Mouse (Mus musculus): ENCODE measurements around the gene Oxsr1.
A peak's percentile ranks its signal among the peaks of the same experiment; 100 is the strongest.
"Not testable (repeated sequence)": the region's sequence is repeated elsewhere in the genome, so short reads cannot be mapped to it uniquely, and the experiment has no call there.

The Oxsr1 gene

DNA sequence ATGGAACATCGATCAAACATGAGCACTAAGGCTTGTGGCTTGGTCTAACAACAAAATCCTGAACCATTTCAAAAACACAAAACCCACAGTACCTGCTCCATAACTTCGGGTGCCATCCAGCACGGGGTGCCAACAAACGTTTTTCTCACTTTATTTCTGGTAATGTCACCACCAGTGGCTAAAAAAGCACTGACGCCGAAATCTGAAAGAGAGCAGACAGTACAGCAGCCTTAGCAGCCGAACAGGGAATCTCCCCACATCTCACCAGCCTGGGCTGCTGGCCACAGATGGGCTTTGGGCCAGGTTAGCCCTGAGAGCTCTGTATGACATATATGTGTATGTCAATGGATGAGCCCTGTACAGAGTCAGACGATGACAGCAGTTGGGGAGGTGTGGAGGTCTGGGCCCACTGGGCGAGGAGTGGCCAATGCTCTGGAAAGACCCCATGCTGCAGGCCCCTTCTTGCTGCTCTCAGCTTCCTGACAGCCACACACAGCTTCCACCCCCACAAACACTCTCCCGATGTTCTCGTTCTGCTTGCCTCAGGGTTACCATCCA lies 53.6 kb downstream of the Oxsr1 start:
- no peak for DNase-seq

DNA sequence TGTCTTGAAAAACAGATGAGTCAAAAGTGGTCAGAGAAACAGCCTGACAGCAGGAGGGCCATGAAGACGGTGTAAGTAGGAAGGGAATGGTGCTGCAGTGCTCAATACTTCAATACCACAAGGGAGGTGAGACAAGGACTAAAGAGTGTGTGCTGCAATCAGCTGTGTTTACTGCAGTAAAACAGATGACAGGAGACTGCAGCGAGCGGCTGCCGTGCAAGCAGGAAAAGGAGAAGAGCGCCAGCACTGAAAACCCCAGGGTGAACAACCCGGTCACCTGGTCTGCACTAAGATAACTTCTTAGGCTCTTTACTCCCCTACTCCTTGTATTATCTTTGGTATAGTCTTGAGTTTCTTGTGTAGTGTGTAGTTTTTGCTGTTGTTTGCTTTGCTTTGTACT lies 54.1 kb downstream of the Oxsr1 start:
- DNase-seq = no peak

DNA sequence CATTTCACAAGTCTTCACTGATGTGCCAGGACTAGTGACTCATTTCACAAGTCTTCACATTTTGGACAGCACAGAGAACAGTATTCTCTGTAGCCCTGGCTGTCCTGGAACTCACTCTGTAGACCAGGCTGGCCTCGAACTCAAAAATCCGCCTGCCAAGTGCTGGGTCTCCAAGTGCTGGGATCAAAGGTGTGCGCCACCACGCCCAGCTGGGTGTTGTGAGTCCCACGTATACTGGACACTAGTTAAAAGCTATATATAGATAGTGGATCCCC lies 56.2 kb downstream of the Oxsr1 start:
- DNase-seq = not testable (repeated sequence)

DNA sequence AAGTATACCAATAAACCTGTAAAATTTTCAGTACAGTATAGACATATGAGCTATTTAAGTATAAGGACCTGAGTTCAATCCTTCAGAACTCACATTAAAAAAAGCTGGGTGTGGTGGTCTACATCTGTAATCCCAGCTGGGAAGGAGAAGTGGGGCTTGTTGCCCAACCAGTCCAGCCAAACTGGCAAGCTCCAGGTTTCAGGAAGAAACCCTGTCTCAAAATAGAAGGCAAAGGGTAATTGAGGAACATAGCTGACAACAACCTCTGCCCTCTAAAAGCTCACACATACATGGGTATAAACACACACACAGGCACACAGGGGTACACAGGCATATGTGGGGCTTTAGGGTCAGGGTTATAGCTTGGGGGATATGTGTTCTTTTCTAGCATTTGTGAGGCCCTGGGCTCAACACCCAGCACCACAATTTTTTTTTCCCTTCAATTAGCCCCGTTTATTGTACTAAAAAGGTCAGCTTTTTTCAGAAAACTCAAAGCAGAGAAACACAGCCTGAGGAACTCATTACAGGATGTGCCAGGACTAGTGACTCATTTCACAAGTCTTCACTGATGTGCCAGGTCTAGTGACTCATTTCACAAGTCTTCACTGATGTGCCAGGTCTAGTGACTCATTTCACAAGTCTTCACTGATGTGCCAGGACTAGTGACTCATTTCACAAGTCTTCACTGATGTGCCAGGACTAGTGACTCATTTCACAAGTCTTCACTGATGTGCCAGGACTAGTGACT lies 56.7 kb downstream of the Oxsr1 start:
- peak; percentile 33 for DNase-seq

GRCm38 (mm10) chr9:119263067-119263466 lies 59.2 kb downstream of the Oxsr1 start:
- DNase-seq = no peak

- no peak for DNase-seq
Measured at GRCm38 (mm10) chr9:119260825-119261224, 61.4 kb downstream of the Oxsr1 start.

DNA sequence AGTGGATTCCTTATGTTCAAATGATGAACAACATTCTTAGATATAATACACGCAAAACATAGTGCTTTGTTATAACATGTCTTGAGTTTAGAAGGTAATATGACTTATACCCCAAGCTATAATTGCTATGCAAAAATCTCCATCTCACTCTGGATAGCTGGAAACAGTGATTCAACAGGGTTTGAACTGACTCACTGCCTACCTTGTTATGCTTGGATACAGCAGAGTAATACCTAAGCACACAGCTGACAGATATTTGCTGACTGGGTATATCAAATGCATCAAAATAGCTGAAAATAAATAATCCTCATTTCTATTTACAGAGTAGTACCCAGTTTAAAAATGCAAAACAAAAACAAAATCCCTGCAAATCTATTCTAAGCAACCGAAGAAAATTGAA lies 63.4 kb downstream of the Oxsr1 start:
- no peak for DNase-seq

DNA sequence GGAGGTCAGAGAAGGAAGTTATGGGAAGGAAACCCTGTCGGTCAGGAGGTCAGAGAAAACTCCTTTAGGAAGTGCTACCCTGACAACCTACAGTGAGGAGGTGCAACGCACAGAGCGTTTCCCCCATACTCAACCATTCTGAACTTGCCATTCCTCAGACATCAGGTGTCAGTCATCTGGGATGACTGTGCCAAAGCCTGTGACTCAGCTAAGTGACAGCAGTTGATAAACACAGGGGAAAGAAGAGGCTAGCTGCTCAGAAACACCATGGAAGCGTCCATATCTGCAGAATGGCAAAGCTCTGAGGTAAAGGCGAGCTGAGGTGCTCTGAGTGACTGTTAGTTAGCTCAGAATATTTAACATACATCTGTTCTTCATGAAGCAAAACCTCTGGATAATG lies 64.1 kb downstream of the Oxsr1 start:
- no peak for DNase-seq

DNA sequence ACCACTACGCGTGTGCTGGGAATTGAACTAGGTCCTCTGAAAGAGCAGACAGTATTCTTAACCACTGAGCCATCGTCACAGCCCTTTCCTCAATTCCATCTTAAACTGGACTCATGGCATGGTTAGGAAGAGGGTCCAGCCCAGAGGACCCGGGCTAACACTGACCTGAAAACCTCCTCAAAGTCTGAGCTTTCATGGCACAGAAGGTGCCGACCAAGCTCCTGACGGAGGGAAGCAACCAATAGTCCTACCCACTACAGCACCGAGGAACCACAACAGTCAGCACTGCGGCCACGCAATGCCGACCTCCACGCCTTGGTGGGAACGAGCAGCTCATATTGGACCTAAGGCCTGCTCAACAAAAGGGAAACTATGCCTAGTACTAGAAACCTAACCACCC lies 66.1 kb downstream of the Oxsr1 start:
- DNase-seq = no peak

DNA sequence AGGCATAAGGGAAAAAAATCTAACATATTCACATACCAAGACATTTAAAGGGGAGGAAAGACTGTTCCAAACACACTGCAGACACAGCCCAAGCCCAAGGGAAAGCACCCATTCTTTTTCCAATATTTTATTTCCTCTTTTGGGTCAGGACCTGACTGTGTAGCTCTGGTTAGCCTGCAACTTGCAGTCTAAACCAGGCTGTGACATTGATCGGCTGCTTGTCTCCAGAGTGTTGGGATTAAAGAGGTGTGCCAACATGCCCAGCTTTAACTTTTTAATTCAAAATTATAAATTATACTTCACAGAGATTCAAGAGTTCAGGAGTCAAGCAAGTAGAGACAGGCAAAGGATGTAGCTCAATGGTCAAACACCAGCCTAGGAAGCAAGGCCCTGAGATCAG lies 67.1 kb downstream of the Oxsr1 start:
- DNase-seq = no peak

GRCm38 (mm10) chr9:119254187-119254586 lies 68.0 kb downstream of the Oxsr1 start:
- DNase-seq = no peak

DNA sequence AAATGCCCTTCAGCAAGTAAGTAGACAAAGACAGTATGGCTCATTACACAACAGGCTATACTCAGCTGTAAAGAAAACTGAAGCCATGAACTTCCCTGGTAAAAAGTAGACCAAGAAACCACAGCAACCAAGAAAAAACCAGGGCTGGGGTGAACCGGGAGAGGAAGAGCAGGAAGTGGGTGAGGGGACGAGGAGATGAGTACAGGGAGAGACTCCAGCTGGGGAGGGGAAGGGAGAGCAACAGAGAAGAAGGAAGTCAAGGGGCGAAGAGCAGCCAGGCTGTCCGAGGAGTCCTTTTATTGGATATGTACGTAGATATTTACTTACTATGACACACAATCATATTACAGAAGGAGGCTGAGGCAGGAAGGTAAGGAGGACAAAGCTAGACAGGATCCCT lies 74.2 kb downstream of the Oxsr1 start:
- DNase-seq = peak; percentile 46

DNA sequence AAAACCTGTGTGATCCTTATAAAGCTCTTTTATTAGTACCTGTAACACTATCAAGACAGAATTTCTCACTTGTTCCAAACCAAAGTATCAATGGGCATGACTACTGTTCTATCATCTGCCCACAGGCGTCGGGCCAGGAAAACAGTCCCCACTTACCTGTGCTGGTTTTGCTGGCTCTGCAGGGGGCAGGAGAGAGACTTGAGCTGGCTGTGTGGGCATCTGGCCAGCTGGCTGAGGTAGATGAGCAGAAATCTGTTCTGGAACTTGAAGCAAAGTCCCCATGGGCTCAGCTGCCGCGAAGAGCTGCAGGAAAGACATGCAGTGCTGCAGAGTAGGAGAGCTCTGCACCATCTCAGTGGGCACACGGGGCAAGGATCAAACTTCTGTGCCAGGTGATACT lies 75.4 kb downstream of the Oxsr1 start:
- DNase-seq = peak; percentile 22

- DNase-seq = no peak
Measured at GRCm38 (mm10) chr9:119243981-119244380, 78.2 kb downstream of the Oxsr1 start.

- no peak for DNase-seq
Measured at GRCm38 (mm10) chr9:119241169-119241865, 80.9 kb downstream of the Oxsr1 start.

- DNase-seq = no peak
Measured at GRCm38 (mm10) chr9:119240286-119240997, 81.8 kb downstream of the Oxsr1 start.

DNA sequence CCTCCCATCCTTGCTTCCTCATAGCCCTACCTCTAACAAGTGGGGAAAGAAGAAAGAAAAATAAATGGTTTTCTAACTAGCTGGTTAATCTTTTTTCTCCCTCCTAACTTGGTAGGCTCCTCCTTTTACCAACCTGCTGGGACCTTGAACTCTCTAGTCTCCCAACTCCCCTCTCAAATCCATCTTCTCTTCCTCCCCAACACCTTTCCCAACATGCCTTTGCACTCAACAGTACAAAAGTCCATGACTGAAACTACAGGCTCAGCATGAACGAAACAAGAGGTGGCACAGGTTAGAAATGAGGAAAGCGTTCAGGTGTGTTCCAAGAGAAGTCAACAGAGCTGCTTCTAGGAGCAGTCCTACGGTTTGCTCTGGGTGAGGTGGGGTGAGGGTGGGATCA lies 83.0 kb downstream of the Oxsr1 start:
- no peak for DNase-seq

GRCm38 (mm10) chr9:119238796-119239195 lies 83.4 kb downstream of the Oxsr1 start:
- no peak for DNase-seq

- no peak for DNase-seq
Measured at GRCm38 (mm10) chr9:119231552-119231951, 90.7 kb downstream of the Oxsr1 start.

GRCm38 (mm10) chr9:119230829-119231228 lies 91.4 kb downstream of the Oxsr1 start:
- DNase-seq = no peak

- no peak for DNase-seq
Measured at GRCm38 (mm10) chr9:119220249-119220648, 102.0 kb downstream of the Oxsr1 start.

- DNase-seq = no peak
Measured at GRCm38 (mm10) chr9:119219667-119220066, 102.6 kb downstream of the Oxsr1 start.

DNA sequence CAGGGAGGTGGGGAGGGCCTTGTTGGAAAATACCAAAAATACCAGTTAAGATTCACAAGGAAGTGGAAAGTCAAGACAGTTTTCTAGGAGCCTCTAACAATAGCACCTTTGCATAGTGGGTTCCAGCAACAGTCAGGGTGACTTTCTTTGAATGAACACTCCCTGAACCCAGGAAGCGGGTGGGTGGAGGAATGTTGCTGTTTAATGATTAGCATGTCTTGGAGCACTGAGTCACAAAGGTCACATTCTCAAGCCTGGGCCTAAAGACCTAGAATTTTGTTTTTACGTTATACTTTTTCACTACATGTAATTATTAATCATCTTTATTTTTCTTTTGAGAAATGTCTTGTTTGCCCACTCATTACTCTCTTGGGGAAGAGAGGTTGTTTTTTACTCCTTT lies 106.9 kb downstream of the Oxsr1 start:
- not testable (repeated sequence) for DNase-seq

DNA sequence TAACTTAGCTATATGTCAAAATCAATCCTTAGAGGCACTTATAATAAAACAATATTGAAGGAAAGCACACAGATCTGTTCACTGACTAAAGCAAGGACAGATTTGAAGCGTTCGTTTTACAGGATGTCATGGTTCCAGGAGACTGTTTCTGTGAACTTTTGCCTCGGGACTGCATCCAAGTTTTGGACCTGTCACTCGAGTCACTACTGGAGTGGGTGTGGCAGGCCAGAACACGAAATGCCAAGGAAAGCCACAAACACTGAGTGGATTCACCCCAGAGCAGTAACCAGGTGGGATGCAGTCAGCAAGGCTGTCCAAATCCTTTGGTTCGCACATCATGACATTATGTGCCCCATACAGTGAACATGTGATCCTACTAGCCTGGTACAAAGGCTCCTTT lies 107.6 kb downstream of the Oxsr1 start:
- no peak for DNase-seq
